Mouse (Mus musculus): Measurements from ENCODE around the gene Polr2c. TPM values are rescaled to one million over a fixed set of nuclear protein-coding genes. Genes with fewer than 3 reads are reported as not detected.

Gene Polr2c
- polyA plus RNA-seq, 2 experiments from 2014 or later, result 87.2 to 106 TPM

DNA sequence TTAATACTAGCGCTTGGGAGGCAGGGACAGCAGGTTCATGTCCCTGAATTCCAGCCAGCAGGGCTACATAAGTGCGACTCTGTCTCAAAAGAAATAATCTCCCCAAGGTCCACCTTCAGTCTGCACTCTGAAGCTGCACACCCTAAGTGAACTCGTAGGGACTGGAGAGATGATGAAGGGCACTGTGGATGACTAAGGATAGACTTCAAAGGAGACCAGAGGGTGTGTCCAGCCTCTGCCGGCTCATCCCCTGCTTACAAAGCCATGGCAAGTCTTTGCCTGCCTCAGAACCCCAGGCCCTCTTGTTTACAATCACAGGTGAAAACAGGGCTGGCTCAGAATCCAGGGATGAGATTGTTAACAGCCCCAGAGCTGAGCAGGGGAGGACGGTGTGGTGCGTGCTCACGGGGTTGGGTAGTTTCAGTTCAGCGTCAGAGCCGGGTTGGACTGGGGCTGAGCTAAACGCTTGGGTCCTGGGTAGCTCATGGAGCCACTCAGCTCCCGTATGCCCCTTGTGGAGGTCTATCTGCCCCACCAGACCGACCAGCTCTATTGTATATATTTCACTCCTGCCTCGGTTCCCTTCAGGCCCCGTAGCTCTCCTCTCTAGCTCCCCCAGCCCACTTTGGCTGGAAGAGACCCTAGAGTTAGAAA, 31.3 kb downstream of the Polr2c start:
- no peak for ATAC-seq

DNA sequence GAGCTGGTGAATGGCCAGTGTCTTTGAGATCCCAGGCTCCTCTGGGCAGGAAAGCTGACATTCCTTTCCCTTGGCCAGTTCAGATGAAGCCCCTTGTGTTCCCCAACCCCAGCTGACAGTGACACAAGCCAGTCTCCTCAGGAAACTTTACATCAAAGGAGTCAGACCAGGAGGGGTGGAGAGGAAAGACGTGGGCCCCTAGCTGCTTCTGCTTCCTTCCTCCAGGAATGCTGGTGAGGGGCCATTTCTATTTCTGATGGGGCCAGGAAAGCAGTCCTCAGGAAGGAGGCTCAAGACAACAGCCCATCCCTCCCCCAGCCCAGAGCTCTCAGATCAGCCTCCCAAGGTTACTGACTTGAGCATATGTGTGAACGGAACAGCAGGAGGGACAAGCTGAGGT, 35.7 kb downstream of the Polr2c start:
- no peak for ATAC-seq

DNA sequence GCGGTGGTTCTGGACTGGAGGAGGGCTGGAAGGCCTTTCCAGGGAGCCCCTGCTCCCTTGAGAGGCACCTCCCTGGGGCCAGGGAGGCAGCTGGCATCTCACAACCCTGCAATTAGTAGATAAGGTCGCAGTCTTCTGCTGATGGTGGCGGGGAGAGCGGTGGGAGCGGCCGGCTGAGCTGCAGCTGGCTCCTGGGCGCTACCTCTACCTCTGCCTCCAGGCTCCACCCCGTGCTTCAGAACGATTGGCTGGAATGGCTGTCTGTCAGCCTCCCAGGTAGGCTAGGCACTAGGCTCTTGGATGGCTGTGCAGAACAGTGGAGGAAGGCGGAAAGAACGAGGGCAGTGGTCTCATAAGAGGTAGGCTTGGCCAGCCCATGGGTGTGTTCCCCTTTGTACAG, 42.0 kb downstream of the Polr2c start:
- no peak for ATAC-seq

DNA sequence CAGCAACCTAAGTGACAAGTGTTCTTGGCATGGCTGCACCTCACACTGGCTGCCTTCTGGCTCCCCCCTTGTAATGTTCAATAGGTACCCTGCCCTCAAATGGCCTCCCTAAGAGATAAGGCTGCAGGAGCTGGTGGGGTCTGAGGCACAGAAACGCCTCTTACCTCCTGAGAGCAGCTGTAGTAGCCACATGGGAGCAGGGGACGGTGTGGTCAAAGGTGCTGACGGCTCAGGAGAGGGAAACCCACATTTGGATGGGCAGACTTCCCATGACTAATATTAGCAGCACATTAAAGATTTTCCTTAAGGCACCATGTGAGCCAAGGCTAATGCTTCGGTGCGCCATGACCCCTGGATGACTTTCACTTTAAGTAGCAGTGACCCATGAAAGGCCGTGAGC, 43.4 kb downstream of the Polr2c start:
- no peak for ATAC-seq

DNA sequence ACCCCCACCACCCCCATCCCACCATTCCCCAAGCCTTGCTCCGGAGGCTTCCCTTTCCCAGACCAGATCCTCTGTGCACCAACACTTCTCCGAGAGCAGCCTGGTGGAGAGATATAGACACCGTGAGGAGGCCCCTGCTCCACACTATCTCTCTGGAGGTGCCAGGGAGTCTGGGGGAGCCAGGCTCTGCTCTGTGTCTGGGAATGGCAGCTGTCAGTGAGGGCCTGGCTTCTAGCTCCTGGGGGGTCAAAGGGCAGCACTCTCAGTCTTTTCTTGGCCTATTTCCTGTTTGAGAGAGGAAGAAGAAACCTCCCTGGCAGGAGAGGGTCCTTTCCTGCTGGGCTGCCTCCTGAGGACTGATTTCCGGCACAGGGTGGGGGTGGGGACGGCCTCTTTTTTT, 43.8 kb downstream of the Polr2c start:
- no peak for ATAC-seq

DNA sequence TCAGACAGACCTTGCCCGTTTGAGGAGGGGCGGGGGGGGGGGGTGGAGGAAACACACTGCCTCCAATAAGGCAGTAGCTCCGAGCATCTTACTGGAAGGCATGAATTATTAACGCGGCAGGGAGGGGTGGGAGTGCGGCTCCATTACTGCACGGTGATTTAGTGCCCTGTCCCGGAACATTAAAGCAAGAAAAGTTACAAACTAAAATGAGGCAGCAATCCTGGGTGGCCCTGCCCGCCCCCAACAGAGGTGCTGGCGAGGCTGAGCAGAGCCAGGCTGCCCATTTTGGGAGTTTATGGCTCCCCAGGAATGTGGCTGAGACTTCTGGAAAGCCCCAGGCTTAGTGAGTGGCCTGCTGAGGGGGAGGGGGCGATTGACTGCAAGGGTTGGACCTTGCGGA, 46.5 kb downstream of the Polr2c start:
- no peak for ATAC-seq

DNA sequence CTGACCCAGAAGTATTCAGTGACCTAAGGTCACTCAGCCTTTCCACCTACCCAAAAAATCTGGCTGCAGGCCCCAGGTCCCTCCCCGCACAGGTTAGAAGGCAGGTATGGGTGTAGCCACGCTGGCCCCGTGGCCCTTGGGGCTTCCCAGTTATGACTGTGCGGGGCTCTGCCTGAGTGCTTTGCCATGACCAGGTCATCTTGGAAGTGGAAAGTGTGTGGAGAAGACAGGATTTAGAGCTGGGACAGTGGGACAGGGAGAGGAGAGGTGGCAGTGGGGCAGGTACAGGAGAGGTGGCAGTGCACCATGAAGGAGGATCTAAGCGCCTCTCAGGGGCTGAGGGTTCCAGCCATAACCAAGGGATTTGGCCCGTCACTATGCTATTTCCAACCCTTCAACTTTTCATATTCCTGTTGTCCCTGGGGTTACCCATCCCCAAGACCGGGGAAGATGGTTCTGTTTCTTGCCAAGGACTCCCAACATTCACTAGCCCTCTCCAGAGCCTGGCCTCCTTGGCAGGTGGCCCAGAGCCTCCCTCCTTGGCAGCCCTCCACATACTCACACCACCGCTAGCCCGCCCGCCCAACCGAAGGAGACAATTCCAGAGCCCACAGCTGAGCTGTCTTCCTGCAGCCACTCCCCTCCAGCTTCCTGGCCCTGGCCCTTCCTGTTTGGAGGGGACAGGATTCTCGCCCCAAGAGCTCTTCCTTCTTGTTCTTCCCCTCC, 47.4 kb downstream of the Polr2c start:
- ATAC-seq, result no peak

DNA sequence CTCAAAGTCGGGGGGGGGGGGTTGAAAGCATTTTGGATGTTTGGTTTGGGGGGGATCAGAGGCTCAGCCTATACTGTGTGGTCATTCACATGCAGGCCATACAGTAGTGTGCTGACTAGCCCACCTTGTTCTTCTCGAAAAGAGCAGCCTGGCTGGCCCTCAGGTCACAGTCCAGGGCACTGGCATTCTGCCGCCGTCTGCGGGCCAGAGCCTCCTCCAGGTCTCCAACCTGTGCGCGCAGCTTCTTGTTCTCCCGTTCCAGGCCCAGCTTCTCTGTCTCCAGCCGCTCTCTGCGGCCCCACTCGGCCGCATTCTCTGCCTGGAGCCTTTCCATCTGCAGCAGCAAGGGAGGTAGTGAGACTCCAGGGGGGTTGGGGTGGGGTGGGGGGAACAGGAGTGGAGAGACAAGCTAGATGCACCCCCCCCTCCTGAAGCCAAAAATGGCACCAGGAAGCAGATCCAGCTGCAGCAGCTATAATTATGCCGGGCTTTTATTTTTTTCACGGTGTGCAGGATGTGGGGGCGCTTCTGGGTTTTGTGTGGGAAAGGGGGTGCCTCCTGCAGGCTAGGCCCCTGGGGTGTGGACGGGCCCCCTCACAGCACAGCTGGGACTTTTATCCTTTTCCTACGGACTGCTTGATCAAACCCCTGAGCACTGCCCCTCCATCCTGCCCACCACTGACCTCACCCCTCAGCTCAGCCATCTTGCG, 50.5 kb downstream of the Polr2c start:
- no peak for ATAC-seq

DNA sequence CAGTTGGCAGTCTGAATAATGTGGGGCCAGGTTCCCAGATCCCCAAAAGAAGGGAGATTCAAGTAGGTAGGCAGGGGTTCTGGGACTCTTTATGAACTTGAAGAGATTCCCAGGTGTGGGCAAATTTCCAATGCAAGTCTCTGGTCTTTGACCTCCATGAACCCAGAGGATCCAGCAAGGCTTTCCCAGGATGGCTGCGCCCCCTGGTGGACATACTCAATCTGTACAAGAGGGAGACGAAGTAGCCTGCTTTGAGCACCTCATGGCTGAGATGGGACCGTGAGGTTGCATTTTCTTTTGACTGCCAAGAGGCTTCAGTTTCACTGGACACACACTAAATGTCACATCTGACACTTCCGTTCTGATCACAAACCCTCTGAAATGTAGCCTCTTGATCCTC, 51.6 kb downstream of the Polr2c start:
- ATAC-seq, result peak; percentile 82

DNA sequence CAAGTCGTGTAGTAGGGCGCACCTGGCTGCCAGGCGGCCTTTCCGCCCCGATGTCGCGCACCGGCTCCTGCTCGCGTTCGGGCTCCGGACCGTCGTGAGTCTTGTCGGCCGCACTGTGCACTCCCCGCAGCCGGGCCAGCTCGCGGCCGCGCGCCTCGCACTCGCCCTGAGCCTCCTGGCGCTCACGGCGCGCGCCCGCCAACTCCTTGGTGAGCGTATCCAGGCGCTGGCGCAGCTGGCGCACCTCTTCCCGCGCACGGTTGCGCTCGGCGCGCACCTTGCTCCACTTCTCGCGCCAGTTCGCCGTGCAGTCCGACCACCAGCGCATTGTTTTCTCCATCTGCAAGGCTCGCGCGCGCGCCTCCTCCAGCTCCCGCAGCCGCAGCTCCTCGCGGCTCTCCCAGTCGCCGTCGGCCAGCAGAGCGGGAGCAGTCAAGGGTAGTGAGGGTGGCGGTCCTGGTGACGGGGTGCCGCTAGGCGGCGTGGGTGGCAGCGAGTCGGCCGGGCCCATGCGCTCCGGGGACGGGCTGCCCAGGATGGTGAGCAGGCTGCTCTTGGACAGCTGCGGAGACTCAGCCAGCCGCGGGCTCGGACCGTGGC, 55.9 kb downstream of the Polr2c start:
- no peak for ATAC-seq

DNA sequence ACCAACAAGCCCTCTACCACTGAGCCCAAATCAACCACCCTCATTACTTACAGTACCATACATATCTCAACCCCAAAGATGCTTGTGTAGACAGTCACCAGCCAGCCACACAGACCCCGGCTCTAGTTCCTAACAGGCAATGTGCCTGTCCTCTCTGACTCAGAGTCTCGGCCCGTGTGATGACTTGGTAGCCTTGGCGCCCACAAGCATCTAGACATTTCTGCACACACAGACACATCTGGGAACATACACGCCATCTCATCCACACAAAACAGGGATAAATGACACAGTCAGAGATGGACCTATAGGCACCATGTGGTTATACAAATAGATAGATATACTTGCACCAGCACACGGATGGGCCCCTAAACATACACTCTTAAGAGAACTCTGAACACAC, 57.0 kb downstream of the Polr2c start:
- ATAC-seq, result no peak

DNA sequence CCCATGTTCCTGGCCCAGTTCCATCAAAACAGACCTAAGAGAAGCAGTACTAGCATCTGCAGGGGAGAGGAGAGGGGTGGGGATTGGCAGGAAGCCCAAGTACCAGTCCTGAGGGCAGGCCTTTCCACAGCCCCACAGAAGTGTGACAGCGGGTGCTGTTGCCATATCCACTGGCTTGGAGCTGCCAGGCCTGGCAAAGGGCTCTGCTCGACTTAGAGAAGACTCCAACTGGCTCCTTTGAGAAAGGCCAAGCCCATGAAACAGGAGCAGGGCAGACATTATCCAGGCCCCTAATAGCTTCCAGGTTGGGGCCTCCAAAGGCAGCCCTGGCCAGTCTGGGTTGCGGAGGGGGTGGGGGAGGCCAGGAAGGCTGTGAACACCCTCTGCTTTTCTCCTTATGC, 57.5 kb downstream of the Polr2c start:
- ATAC-seq, result no peak

DNA sequence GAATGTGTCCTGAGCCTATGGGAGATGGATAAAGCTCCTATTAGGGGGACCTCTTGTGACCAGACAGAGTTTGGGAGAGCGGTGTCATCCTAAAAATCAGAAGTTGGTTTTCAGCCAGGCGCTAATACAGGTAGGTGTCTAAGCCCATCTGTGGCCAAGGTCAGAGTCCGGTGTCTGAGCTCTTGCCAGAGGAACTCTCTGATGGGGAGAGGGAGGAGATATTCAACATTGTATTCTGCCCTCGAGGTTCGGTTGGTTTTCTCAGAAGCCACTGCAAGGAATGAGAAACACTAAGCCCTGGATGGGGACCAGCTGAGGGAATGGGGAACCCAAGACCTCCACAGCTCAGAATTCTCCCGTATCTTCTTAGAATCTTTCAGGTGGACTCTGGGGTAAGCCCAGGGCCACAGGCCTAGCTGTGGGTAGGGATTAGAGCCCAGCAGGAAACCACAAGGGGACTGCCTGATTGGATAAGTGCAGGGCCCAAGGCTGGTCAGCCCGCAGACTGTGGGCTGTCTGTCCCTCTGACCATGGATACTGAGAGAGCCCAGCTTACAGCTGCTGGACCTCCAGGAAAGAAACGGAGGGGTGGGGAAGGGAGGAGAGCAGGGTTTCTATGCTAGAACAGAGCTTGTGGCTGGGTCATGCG, 59.2 kb downstream of the Polr2c start:
- ATAC-seq, result no peak

DNA sequence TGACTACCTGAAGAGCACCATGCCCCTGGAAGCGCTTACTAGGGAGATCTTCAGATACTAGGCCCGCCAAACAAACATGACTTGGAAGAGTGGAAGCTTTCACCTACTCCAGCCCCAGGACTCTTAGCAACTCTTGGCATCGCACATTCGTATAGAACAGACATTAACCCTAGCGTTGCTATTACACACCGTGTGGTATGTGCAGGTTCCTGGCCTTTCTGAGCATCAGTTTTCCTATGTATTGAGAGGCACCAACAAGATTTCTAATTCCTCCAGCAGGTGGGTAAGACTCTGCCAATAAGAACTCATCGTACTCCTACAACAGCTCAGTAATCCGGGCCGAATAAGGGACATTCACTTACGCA, 59.7 kb downstream of the Polr2c start:
- ATAC-seq, result no peak

DNA sequence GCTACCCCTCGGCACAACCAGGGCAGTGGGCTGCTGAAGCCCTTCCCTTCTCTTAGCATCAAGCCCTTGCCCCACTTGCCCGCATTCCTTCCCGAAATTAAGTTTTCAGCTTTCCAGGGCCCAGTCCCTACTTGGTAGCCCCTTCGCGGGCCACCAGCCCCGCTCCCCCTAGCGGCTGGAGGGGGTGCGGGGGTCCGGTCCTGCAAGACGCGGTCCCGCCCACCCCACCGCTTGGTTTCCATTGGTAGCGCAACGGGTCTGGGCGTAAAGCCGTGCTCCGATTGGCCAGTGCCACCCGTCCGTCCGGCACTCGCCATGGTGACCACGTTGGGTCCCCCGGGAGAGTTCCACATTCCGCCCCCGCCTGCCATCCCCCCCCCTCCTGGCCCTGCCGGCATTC, 60.1 kb downstream of the Polr2c start:
- ATAC-seq, result peak; percentile 61

DNA sequence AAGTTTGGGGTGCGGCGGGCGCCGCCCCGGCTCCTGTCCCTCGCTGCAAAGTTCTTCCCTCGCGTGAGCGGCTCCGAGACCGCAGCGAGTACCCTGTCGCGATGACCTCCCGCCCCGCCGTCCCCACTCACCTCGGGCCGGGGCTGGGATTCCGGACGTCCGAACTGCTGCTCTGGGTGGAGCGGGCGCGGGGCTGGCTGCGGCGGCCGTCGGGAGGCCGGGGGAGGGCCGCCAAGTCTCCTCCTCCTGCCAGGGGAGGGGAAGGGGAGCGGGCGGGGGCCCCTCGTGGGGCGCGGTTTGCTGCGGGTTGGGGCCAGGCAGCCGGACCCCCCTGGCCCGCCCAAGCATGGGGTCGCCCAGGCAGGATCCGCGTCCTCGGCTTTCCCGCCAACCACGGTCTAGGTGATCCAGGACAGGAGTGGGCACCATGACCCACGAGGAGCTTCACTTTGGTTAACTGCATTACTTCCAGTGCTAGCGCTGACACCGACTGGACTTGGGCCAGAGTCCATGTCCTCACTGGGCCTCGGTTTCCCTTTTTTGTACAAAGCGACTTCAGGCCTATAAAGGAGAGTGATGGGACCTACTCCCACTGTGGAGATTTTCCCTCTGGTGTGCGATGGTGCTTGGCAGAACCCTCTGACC, 60.7 kb downstream of the Polr2c start, which contains the start of gene Ccdc102a:
Gene Ccdc102a (minus strand): TSS at position 248 of the 645 bp plus-strand sequence.
- ATAC-seq, result no peak

DNA sequence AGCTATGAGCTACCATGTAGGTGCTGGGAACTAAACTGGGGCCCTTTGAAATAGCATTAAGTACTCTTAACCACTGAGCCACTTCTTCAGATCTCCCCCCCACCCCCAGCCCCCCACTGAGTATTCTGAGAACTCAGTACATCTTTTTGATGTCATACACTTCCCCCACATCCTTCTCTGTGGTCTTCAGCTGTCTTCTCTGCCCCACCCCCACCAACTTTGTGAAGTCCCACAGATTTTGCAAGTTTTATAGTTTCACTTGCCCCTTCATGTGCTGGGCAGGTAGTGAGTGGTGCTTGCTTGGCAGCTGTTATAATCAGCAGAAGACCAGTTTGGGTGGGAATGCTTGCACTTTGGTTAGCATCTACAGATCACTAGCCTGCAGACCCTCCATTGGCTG, 62.0 kb downstream of the Polr2c start:
- ATAC-seq, result peak; percentile 71

DNA sequence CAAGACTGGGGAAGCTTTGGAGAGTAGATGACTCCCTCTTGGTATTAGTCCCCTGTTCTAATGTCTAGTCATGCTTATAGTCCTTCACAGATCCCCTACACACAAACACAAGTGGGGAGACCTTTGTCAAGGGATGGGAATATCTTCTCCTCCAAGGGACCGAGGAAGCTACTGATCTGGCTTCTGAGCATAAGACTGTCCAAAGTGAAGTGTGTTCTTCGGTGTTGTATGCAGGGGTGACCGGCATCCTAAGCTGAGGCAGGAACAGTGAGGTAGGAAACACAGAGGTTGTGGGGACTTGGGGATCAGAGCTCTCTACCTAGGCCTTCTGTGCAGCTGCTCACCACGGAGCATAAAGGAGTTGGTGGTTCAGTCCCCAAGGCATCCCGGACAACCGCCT, 64.9 kb downstream of the Polr2c start:
- ATAC-seq, result no peak

DNA sequence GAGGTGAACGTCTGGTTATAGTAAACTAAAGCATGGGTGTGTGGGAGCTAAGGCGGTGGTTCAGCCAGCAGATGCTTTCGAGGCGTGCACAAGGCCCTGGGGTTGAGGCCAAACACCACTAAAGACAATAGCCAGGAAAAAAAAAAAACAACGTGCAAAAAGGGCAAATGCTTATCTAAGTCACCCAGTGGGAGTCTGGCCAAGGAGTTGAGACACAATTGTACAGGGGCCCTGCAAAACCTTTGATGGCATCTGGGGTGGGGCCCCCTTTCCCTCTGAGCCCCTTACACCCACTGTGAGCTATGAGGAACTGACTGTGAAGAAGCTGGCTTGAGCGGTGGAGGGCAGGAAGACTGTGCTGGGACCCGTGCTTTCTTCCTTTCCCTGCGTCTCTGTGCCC, 65.4 kb downstream of the Polr2c start:
- no peak for ATAC-seq
